ENCODE assay signal across 14 mouse cellular contexts in the genomic region with DNA sequence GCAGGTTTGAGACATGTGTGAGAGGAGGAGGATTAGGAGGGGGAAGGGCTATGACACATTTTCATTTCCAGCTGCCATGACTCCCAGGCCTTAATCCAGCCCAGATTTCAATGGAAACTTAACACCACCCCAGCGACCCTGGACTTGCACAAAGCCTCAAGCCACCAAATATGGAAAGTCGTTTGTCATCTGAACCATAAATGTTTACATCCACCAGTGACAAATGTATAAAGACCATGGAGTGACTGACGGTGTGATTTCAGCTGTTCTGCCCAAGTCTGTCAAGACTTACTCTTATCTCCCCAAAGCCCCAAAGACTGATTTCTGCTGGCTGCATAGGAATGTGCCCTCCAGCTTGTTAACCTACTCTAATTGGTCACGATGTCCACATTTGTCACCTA.
A peak's percentile ranks its signal among the peaks of the same experiment; 100 is the strongest.
DNase-seq lines count a peak whose midpoint lies in the region; ATAC-seq lines count a peak whose summit lies in the region.
"Had no signal": no experiment of that assay in that cellular context is flagged by ENCODE, and none has a peak within 500 bp of the region (broad histone marks: within the 10 kb centered on the region; RNA-seq: fewer than 3 reads in every experiment).

No protein-coding gene starts in this region.

- H3K4me3 ChIP-seq in lung, embryonic 15.5 days = no peak overlapping the region
- H3K4me3 ChIP-seq in embryonic facial prominence, embryonic 14.5 days (ENCODE audit: low read depth, low read length) = no peak overlapping the region
- H3K4me3 ChIP-seq in neural tube, embryonic 11.5 days (ENCODE audit: low read depth, low read length) = no peak overlapping the region
- no peak overlapping the region for H3K4me3 ChIP-seq in forebrain, embryonic 15.5 days
- H3K4me3 ChIP-seq: liver, embryonic 12.5 days; midbrain, embryonic 12.5 days; neural tube, embryonic 13.5 days had no signal

- no peak overlapping the region for H3K27ac ChIP-seq in lung, embryonic 15.5 days
- no peak overlapping the region for H3K27ac ChIP-seq in embryonic facial prominence, embryonic 14.5 days (replicated peaks; ENCODE audit: low read depth, low read length)
- H3K27ac ChIP-seq in neural tube, embryonic 11.5 days (ENCODE audit: low read depth, low read length) = no peak overlapping the region
- no peak overlapping the region for H3K27ac ChIP-seq in forebrain, embryonic 15.5 days (replicated peaks)
- H3K27ac ChIP-seq: liver, embryonic 12.5 days; midbrain, embryonic 12.5 days; neural tube, embryonic 13.5 days had no signal

- no peak overlapping the region for H3K9ac ChIP-seq in lung, embryonic 15.5 days
- no peak overlapping the region for H3K9ac ChIP-seq in embryonic facial prominence, embryonic 14.5 days (ENCODE audit: low read depth, low read length)
- no peak overlapping the region for H3K9ac ChIP-seq in neural tube, embryonic 11.5 days (ENCODE audit: low read length)
- H3K9ac ChIP-seq in forebrain, embryonic 15.5 days (replicated peaks) = no peak overlapping the region
- H3K9ac ChIP-seq: liver, embryonic 12.5 days; midbrain, embryonic 12.5 days; neural tube, embryonic 13.5 days had no signal

- peak overlapping the region; percentile 20; the same call in 1 of the 2 replicates for H3K4me2 ChIP-seq in lung, embryonic 15.5 days
- H3K4me2 ChIP-seq in embryonic facial prominence, embryonic 14.5 days (ENCODE audit: low read depth, low read length) = no peak overlapping the region
- H3K4me2 ChIP-seq in neural tube, embryonic 11.5 days (ENCODE audit: low read depth) = no peak overlapping the region
- H3K4me2 ChIP-seq in forebrain, embryonic 15.5 days (replicated peaks) = no peak overlapping the region
- H3K4me2 ChIP-seq: liver, embryonic 12.5 days; midbrain, embryonic 12.5 days; neural tube, embryonic 13.5 days had no signal

- no peaks in the 10 kb centered on the region for H3K27me3 ChIP-seq in lung, embryonic 15.5 days
- no peaks in the 10 kb centered on the region for H3K27me3 ChIP-seq in embryonic facial prominence, embryonic 14.5 days (replicated peaks; ENCODE audit: control insufficient read depth, insufficient read depth, low read length)
- H3K27me3 ChIP-seq in neural tube, embryonic 11.5 days (ENCODE audit: control insufficient read depth, insufficient read depth, low read length) = no peaks in the 10 kb centered on the region
- no peaks in the 10 kb centered on the region for H3K27me3 ChIP-seq in forebrain, embryonic 15.5 days
- H3K27me3 ChIP-seq: liver, embryonic 12.5 days; midbrain, embryonic 12.5 days; neural tube, embryonic 13.5 days had no signal

- H3K4me1 ChIP-seq in lung, embryonic 15.5 days = peaks cover 10% of the 10 kb centered on the region
- peaks cover 9% of the 10 kb centered on the region for H3K4me1 ChIP-seq in embryonic facial prominence, embryonic 14.5 days (ENCODE audit: control insufficient read depth, insufficient read depth, low read length)
- no peaks in the 10 kb centered on the region for H3K4me1 ChIP-seq in neural tube, embryonic 11.5 days (ENCODE audit: control insufficient read depth, insufficient read depth, low read length)
- no peaks in the 10 kb centered on the region for H3K4me1 ChIP-seq in forebrain, embryonic 15.5 days
- H3K4me1 ChIP-seq: liver, embryonic 12.5 days; midbrain, embryonic 12.5 days; neural tube, embryonic 13.5 days had no signal

- 11% methylated on average over 4 of the region's 4 CpGs for WGBS in lung, embryonic 15.5 days
- 14% methylated on average over 4 of the region's 4 CpGs for WGBS in embryonic facial prominence, embryonic 14.5 days
- WGBS in neural tube, embryonic 11.5 days = 59% methylated on average over 4 of the region's 4 CpGs
- 49% methylated on average over 4 of the region's 4 CpGs for WGBS in forebrain, embryonic 15.5 days

- no peaks in the 10 kb centered on the region for H3K36me3 ChIP-seq in lung, embryonic 15.5 days
- no peaks in the 10 kb centered on the region for H3K36me3 ChIP-seq in embryonic facial prominence, embryonic 14.5 days (ENCODE audit: control insufficient read depth, insufficient read depth, low read length)
- H3K36me3 ChIP-seq in neural tube, embryonic 11.5 days (ENCODE audit: control insufficient read depth, insufficient read depth, low read length) = no peaks in the 10 kb centered on the region
- no peaks in the 10 kb centered on the region for H3K36me3 ChIP-seq in forebrain, embryonic 15.5 days
- H3K36me3 ChIP-seq: liver, embryonic 12.5 days; midbrain, embryonic 12.5 days; neural tube, embryonic 13.5 days had no signal

- H3K9me3 ChIP-seq in lung, embryonic 15.5 days = no peaks in the 10 kb centered on the region
- H3K9me3 ChIP-seq in embryonic facial prominence, embryonic 14.5 days (ENCODE audit: control insufficient read depth, low read length) = no peaks in the 10 kb centered on the region
- H3K9me3 ChIP-seq in neural tube, embryonic 11.5 days (ENCODE audit: control insufficient read depth, low read length) = no peaks in the 10 kb centered on the region
- H3K9me3 ChIP-seq in forebrain, embryonic 15.5 days = no peaks in the 10 kb centered on the region
- H3K9me3 ChIP-seq: liver, embryonic 12.5 days; midbrain, embryonic 12.5 days; neural tube, embryonic 13.5 days had no signal

- ATAC-seq in lung, embryonic 15.5 days (ENCODE audit: borderline replicate concordance, extremely low read depth, low FRiP score, low TSS enrichment) = peak; percentile 92
- ATAC-seq in embryonic facial prominence, embryonic 14.5 days (ENCODE audit: low read depth) = peak; percentile 89
- no peak for ATAC-seq in neural tube, embryonic 11.5 days (ENCODE audit: insufficient read depth, low FRiP score, low TSS enrichment)
- no peak for ATAC-seq in forebrain, embryonic 15.5 days (replicated peaks)
- ATAC-seq: liver, embryonic 12.5 days had no signal

- no peak for DNase-seq in lung, postnatal 25 days (ENCODE audit: low spot score)
- peak; percentile 77 for DNase-seq in embryo, embryonic 11 days
- peak; percentile 87 for DNase-seq in embryonic facial prominence, embryonic 14.5 days (ENCODE audit: low spot score)
- DNase-seq in neural tube, embryonic 11.5 days (ENCODE audit: low spot score) = peak; percentile 30
- DNase-seq in testis, postnatal 10 days (ENCODE audit: low spot score) = no peak
- DNase-seq: adrenal gland, postnatal 36 days; cerebellum, adult 11 months; gastrocnemius, postnatal 36 days; kidney, postnatal 14 days had no signal

Comparison
In these comparisons a context has a peak if more than half of its experiments do, and no peak if none do; other contexts are left out.
1. ATAC-seq: peak in lung, embryonic 15.5 days (single experiment) and embryonic facial prominence, embryonic 14.5 days (single experiment); none in neural tube, embryonic 11.5 days (single experiment) and forebrain, embryonic 15.5 days (single experiment).
2. DNase-seq: peak in embryo, embryonic 11 days (single experiment), embryonic facial prominence, embryonic 14.5 days (single experiment) and neural tube, embryonic 11.5 days (single experiment); none in lung, postnatal 25 days (single experiment) and testis, postnatal 10 days (single experiment).